Mouse (Mus musculus): Measurements from ENCODE around the gene Syngr3. TPM values are rescaled to one million over a fixed set of nuclear protein-coding genes. Genes with fewer than 3 reads are reported as not detected.

Syngr3 gene
- polyA plus RNA-seq (2015; fragmentation: Nextera tagmentation; extraction: Ambion mirVana) = 6.0 and 6.9 TPM in 2 replicates

GRCm38 (mm10) chr17:24689251-24690081 is at the start of gene Syngr3:
Syngr3 (minus strand) TSS chr17:24689955.
- H3K4me3 ChIP-seq (ENCODE audit: low read length) = peak within 1 kb of the TSS; percentile 50
- WGBS = 2% methylated on average over 55 of the region's 55 CpGs
- peaks cover 5% of the 10 kb centered on the region; the same call in 1 of the 2 replicates for H3K36me3 ChIP-seq (ENCODE audit: control insufficient read depth, insufficient read depth, low read length)
- peak within 1 kb of the TSS; percentile 53 for H3K9ac ChIP-seq (ENCODE audit: low read depth, low read length)
- no peaks in the 10 kb centered on the region for H3K9me3 ChIP-seq (ENCODE audit: control insufficient read depth, low read length)
- peak within 1 kb of the TSS; percentile 81 for H3K4me2 ChIP-seq (ENCODE audit: low read depth, low read length)
- peaks cover 12% of the 10 kb centered on the region for H3K4me1 ChIP-seq (ENCODE audit: control insufficient read depth, insufficient read depth, low read length)
- peaks cover 33% of the 10 kb centered on the region for H3K27me3 ChIP-seq (replicated peaks; ENCODE audit: control insufficient read depth, insufficient read depth, low read length)
- H3K27ac ChIP-seq (ENCODE audit: low read length) = no peak within 1 kb of the TSS
- ATAC-seq = no peak

- Histone ChIP-seq H3K4me2 (ENCODE audit: low read depth, low read length) (no peak overlapping the region), H3K4me3 (ENCODE audit: low read length) (no peak overlapping the region; the same call in 1 of the 2 replicates), H3K27ac (ENCODE audit: low read length) (no peak overlapping the region), H3K4me1 (ENCODE audit: control insufficient read depth, insufficient read depth, low read length) (peaks cover 18% of the 10 kb centered on the region), H3K9ac (ENCODE audit: low read depth, low read length) (no peak overlapping the region), H3K9me3 (ENCODE audit: control insufficient read depth, low read length) (no peaks in the 10 kb centered on the region), H3K27me3 (replicated peaks; ENCODE audit: control insufficient read depth, insufficient read depth, low read length) (no peaks in the 10 kb centered on the region), H3K36me3 (ENCODE audit: control insufficient read depth, insufficient read depth, low read length) (no peaks in the 10 kb centered on the region)
- ATAC-seq = no peak
- 73% methylated on average over 4 of the region's 4 CpGs for WGBS
Observed at GRCm38 (mm10) chr17:24738238-24738637, 48.5 kb upstream of the Syngr3 start.

GRCm38 (mm10) chr17:24737135-24737810 is 47.5 kb upstream of the Syngr3 start:
- H3K36me3 ChIP-seq (ENCODE audit: control insufficient read depth, insufficient read depth, low read length) = no peaks in the 10 kb centered on the region
- no peak for ATAC-seq
- H3K9me3 ChIP-seq (ENCODE audit: control insufficient read depth, low read length) = no peaks in the 10 kb centered on the region
- H3K27me3 ChIP-seq (replicated peaks; ENCODE audit: control insufficient read depth, insufficient read depth, low read length) = no peaks in the 10 kb centered on the region
- 29% methylated on average over 8 of the region's 8 CpGs for WGBS
- peak overlapping the region; percentile 71 for H3K4me3 ChIP-seq (ENCODE audit: low read length)
- H3K4me1 ChIP-seq (ENCODE audit: control insufficient read depth, insufficient read depth, low read length) = peaks cover 18% of the 10 kb centered on the region
- no peak overlapping the region for H3K27ac ChIP-seq (ENCODE audit: low read length)
- peak overlapping the region; percentile 81 for H3K9ac ChIP-seq (ENCODE audit: low read depth, low read length)
- H3K4me2 ChIP-seq (ENCODE audit: low read depth, low read length) = peak overlapping the region; percentile 91

DNA sequence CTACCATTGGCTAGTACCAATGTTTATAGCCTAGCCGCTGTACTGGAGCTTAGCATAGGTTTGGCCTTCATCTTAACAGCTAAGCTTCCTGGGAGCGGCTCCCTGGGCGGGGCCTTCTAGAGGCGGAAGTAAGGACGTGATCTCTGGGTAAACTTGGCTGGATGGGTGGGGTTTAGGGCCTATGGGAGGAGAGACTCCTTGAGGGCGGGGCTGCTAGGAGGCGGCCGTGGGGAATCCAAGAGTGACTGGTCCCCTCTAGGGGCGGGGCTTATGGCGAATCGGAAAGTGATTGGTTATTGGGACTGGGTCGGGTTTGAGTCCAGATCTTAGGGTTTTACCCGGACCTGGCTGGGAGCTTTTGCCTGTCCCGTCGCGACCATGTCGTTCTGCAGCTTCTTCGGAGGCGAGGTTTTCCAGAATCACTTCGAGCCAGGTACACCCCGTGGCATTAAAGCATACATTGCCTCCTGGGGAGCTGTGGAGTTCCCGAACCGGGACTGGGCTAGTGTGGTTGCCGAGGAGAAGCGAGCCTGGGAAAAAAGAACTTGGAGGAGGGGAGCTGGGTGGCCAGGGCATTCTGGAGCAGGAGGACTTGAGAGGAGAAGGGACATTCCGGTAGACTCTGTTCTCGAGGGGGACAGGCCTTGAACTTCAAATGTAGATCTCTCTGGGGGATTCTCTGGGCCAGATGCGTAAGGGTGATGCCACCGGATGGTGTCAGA is 46.7 kb upstream of the Syngr3 start, which contains the start of gene Msrb1:
Gene Msrb1 (plus strand): TSS at position 313 of the 722 bp plus-strand sequence.
- Histone ChIP-seq H3K9ac (ENCODE audit: low read depth, low read length) (peak within 1 kb of the TSS; percentile 81), H3K4me2 (ENCODE audit: low read depth, low read length) (peak within 1 kb of the TSS; percentile 91), H3K27ac (ENCODE audit: low read length) (peak within 1 kb of the TSS; percentile 83), H3K27me3 (replicated peaks; ENCODE audit: control insufficient read depth, insufficient read depth, low read length) (no peaks in the 10 kb centered on the region), H3K4me1 (ENCODE audit: control insufficient read depth, insufficient read depth, low read length) (peaks cover 18% of the 10 kb centered on the region), H3K4me3 (ENCODE audit: low read length) (peak within 1 kb of the TSS; percentile 71), H3K9me3 (ENCODE audit: control insufficient read depth, low read length) (no peaks in the 10 kb centered on the region), H3K36me3 (ENCODE audit: control insufficient read depth, insufficient read depth, low read length) (no peaks in the 10 kb centered on the region)
- under 1% methylated on average over 29 of the region's 29 CpGs for WGBS
- peak; percentile 97 for ATAC-seq

GRCm38 (mm10) chr17:24735446-24735845 is 45.7 kb upstream of the Syngr3 start:
- ATAC-seq = no peak
- 86% methylated on average over 7 of the region's 7 CpGs for WGBS
- H3K9me3 ChIP-seq (ENCODE audit: control insufficient read depth, low read length) = no peaks in the 10 kb centered on the region
- H3K36me3 ChIP-seq (ENCODE audit: control insufficient read depth, insufficient read depth, low read length) = no peaks in the 10 kb centered on the region
- peaks cover 18% of the 10 kb centered on the region for H3K4me1 ChIP-seq (ENCODE audit: control insufficient read depth, insufficient read depth, low read length)
- H3K9ac ChIP-seq (ENCODE audit: low read depth, low read length) = no peak overlapping the region; the same call in 1 of the 2 replicates
- H3K27ac ChIP-seq (ENCODE audit: low read length) = peak overlapping the region; percentile 83; the same call in 1 of the 2 replicates
- no peak overlapping the region for H3K4me3 ChIP-seq (ENCODE audit: low read length)
- H3K27me3 ChIP-seq (replicated peaks; ENCODE audit: control insufficient read depth, insufficient read depth, low read length) = no peaks in the 10 kb centered on the region
- H3K4me2 ChIP-seq (ENCODE audit: low read depth, low read length) = no peak overlapping the region; the same call in 1 of the 2 replicates

DNA sequence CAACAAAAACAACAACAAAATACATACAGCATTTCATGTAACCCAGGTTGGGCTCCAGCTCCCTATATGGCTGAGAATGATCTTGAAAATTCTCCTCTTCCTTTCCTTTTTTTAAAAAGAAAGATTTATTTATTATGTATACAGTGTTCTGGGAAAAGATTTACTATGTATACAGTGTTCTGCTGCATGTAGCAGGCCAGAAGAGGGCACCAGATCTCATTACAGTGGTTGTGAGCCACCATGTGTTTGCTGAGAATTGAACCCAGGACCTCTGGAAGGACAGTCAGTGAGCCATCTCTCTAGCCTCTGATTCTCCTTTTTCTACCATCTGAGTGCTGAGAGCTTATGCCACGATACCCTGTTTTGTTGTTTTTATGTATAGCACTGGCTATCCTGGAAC is 44.8 kb upstream of the Syngr3 start:
- no peak overlapping the region for H3K9ac ChIP-seq (ENCODE audit: low read depth, low read length)
- no peaks in the 10 kb centered on the region for H3K27me3 ChIP-seq (replicated peaks; ENCODE audit: control insufficient read depth, insufficient read depth, low read length)
- 83% methylated on average over 1 of the region's 1 CpGs for WGBS
- H3K9me3 ChIP-seq (ENCODE audit: control insufficient read depth, low read length) = no peaks in the 10 kb centered on the region
- H3K4me3 ChIP-seq (ENCODE audit: low read length) = no peak overlapping the region
- no peak overlapping the region for H3K4me2 ChIP-seq (ENCODE audit: low read depth, low read length)
- no peaks in the 10 kb centered on the region for H3K36me3 ChIP-seq (ENCODE audit: control insufficient read depth, insufficient read depth, low read length)
- no peak overlapping the region for H3K27ac ChIP-seq (ENCODE audit: low read length)
- no peak for ATAC-seq
- H3K4me1 ChIP-seq (ENCODE audit: control insufficient read depth, insufficient read depth, low read length) = peaks cover 18% of the 10 kb centered on the region

DNA sequence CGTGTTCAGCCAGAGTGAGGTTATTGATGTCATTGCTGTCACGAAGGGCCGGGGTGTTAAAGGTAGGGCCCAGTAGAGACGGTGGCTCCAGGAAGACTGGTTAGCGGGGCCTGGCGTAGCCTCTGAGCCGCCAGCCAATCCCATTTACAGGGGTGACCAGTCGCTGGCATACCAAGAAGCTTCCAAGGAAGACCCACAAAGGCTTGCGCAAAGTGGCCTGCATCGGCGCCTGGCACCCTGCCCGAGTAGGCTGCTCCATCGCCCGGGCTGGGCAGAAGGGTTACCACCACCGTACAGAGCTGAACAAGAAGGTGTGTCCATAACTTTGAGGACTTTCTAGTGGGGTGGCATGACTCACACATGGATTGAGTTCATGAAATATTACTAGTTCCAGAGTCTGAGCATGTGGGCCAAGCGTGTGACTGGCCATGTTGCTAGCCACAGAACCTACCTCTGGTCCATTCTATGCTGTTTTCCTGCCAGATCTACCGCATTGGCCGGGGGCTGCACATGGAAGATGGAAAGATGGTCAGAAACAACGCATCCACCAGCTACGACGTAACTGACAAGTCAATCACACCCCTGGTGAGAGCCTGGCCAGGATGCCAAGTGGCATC is 43.8 kb upstream of the Syngr3 start:
- Histone ChIP-seq H3K9ac (ENCODE audit: low read depth, low read length) (no peak overlapping the region), H3K4me2 (ENCODE audit: low read depth, low read length) (no peak overlapping the region), H3K4me3 (ENCODE audit: low read length) (no peak overlapping the region), H3K27me3 (replicated peaks; ENCODE audit: control insufficient read depth, insufficient read depth, low read length) (no peaks in the 10 kb centered on the region), H3K36me3 (ENCODE audit: control insufficient read depth, insufficient read depth, low read length) (no peaks in the 10 kb centered on the region), H3K4me1 (ENCODE audit: control insufficient read depth, insufficient read depth, low read length) (peaks cover 18% of the 10 kb centered on the region), H3K27ac (ENCODE audit: low read length) (no peak overlapping the region), H3K9me3 (ENCODE audit: control insufficient read depth, low read length) (no peaks in the 10 kb centered on the region)
- ATAC-seq = no peak
- 90% methylated on average over 21 of the region's 21 CpGs for WGBS

- Histone ChIP-seq H3K4me1 (ENCODE audit: control insufficient read depth, insufficient read depth, low read length) (peaks cover 9% of the 10 kb centered on the region), H3K27ac (ENCODE audit: low read length) (no peak overlapping the region), H3K4me2 (ENCODE audit: low read depth, low read length) (no peak overlapping the region), H3K9ac (ENCODE audit: low read depth, low read length) (0 out of 2 replicates have a peak overlapping the region, but pooled peaks have one; percentile 44), H3K4me3 (ENCODE audit: low read length) (no peak overlapping the region), H3K9me3 (ENCODE audit: control insufficient read depth, low read length) (no peaks in the 10 kb centered on the region), H3K36me3 (ENCODE audit: control insufficient read depth, insufficient read depth, low read length) (no peaks in the 10 kb centered on the region), H3K27me3 (replicated peaks; ENCODE audit: control insufficient read depth, insufficient read depth, low read length) (no peaks in the 10 kb centered on the region)
- WGBS = 81% methylated on average over 12 of the region's 12 CpGs
- no peak for ATAC-seq
Observed at GRCm38 (mm10) chr17:24732233-24732935, 42.6 kb upstream of the Syngr3 start.
